Mouse (Mus musculus): ENCODE measurements at regions not wholly inside any gene's neighbourhood (a gene's known extent, or its start where the extent isn't known, plus 50 kb on each side); places are given as distances from the start of the nearest gene placed in this dataset.
A peak's percentile ranks its signal among the peaks of the same experiment; 100 is the strongest.

- DNase-seq: no peak
These were observed 483.1 kb downstream of the Plcl1 start for GRCm38 (mm10) chr1:55888711-55889366.

GRCm38 (mm10) chr1:55890511-55891151 lies 484.9 kb downstream of the Plcl1 start:
- DNase-seq: no peak

GRCm38 (mm10) chr1:55891894-55892293 lies 486.2 kb downstream of the Plcl1 start:
- no peak for DNase-seq

GRCm38 (mm10) chr1:55897572-55897971 lies 491.9 kb downstream of the Plcl1 start:
- no peak for DNase-seq

- DNase-seq: no peak
These were observed 492.3 kb downstream of the Plcl1 start for GRCm38 (mm10) chr1:55898031-55898430.

- no peak for DNase-seq
These were observed 494.3 kb downstream of the Plcl1 start for GRCm38 (mm10) chr1:55900033-55900432.

GRCm38 (mm10) chr1:55903177-55903576 lies 497.5 kb downstream of the Plcl1 start:
- no peak for DNase-seq

GRCm38 (mm10) chr1:55904571-55904970 lies 498.9 kb downstream of the Plcl1 start:
- no peak for DNase-seq

GRCm38 (mm10) chr1:55905232-55905631 lies 499.5 kb downstream of the Plcl1 start:
- DNase-seq: no peak

- DNase-seq: no peak
These were observed 504.3 kb downstream of the Plcl1 start for GRCm38 (mm10) chr1:55910024-55910423.

GRCm38 (mm10) chr1:55914284-55914683 lies 508.6 kb downstream of the Plcl1 start:
- no peak for DNase-seq

- no peak for DNase-seq
These were observed 510.2 kb downstream of the Plcl1 start for GRCm38 (mm10) chr1:55915940-55916339.

GRCm38 (mm10) chr1:55919516-55919915 lies 513.8 kb downstream of the Plcl1 start:
- DNase-seq: no peak

GRCm38 (mm10) chr1:55946786-55947549 lies 541.2 kb downstream of the Plcl1 start:
- DNase-seq: no peak

- no peak for DNase-seq
These were observed 542.0 kb downstream of the Plcl1 start for GRCm38 (mm10) chr1:55947618-55948283.

GRCm38 (mm10) chr1:55949606-55950005 lies 543.9 kb downstream of the Plcl1 start:
- DNase-seq: no peak

- no peak for DNase-seq
These were observed 552.2 kb downstream of the Plcl1 start for GRCm38 (mm10) chr1:55957804-55958445.

GRCm38 (mm10) chr1:55960291-55960690 lies 554.6 kb downstream of the Plcl1 start:
- DNase-seq: peak; percentile 71

- no peak for DNase-seq
These were observed 558.1 kb downstream of the Plcl1 start for GRCm38 (mm10) chr1:55963867-55964266.

- no peak for DNase-seq
These were observed 560.6 kb downstream of the Plcl1 start for GRCm38 (mm10) chr1:55966273-55966672.

- DNase-seq: no peak
These were observed 562.1 kb downstream of the Plcl1 start for GRCm38 (mm10) chr1:55967869-55968268.

GRCm38 (mm10) chr1:55977796-55978195 lies 572.1 kb downstream of the Plcl1 start:
- no peak for DNase-seq
